Mouse (Mus musculus) frontal cortex, adult 2 months (tissue): ENCODE measurements around the gene Il12b. TPM values are rescaled to one million over a fixed set of nuclear protein-coding genes. Genes with fewer than 3 reads are reported as not detected.

ENCODE experiments used
- DNase-seq, 2 experiments: peaks; one replicate each; pipeline ENCODE4 v3.0.0; 2022; ENCODE audit warnings: low spot score in 1 of 2; ENCODE audit errors: extremely low spot score in 1 of 2
- polyA plus RNA-seq: library from polyadenylated mRNA; depleted of rRNA; stranded (reverse); fragments of >200 nt; gene quantifications from 2 replicates; pipeline ENCODE4 v1.2.3, GENCODE M21; 2012; rRNA removed

The Il12b gene
- polyA plus RNA-seq, result not detected in 2 replicates

GRCm38 (mm10) chr11:44399763-44400162 is at the start of gene Il12b:
Gene Il12b, plus strand, starts transcription at chr11:44400063.
- DNase-seq, result no peak

GRCm38 (mm10) chr11:44354860-44355470 is 44.9 kb upstream of the Il12b start:
- no peak for DNase-seq

GRCm38 (mm10) chr11:44356171-44356570 is 43.7 kb upstream of the Il12b start:
- DNase-seq, result no peak

GRCm38 (mm10) chr11:44364536-44364935 is 35.3 kb upstream of the Il12b start:
- no peak for DNase-seq

GRCm38 (mm10) chr11:44367711-44368110 is 32.2 kb upstream of the Il12b start:
- DNase-seq, result no peak

GRCm38 (mm10) chr11:44372856-44373255 is 27.0 kb upstream of the Il12b start:
- no peak for DNase-seq

GRCm38 (mm10) chr11:44377879-44378278 is 22.0 kb upstream of the Il12b start:
- no peak for DNase-seq

GRCm38 (mm10) chr11:44380432-44381051 is 19.3 kb upstream of the Il12b start:
- no peak for DNase-seq

GRCm38 (mm10) chr11:44382200-44382599 is 17.7 kb upstream of the Il12b start:
- DNase-seq, result no peak

- DNase-seq, result no peak
These were observed 12.8 kb upstream of the Il12b start for GRCm38 (mm10) chr11:44387031-44387430.

- DNase-seq, result no peak
These were observed 9.7 kb upstream of the Il12b start for GRCm38 (mm10) chr11:44389993-44390701.

- DNase-seq, result no peak
These were observed 6.6 kb upstream of the Il12b start for GRCm38 (mm10) chr11:44393101-44393810.

GRCm38 (mm10) chr11:44395401-44395800 is 4.5 kb upstream of the Il12b start:
- DNase-seq, result no peak

- no peak for DNase-seq
These were observed 2.3 kb upstream of the Il12b start for GRCm38 (mm10) chr11:44397551-44397950.

- no peak for DNase-seq
These were observed 1.5 kb upstream of the Il12b start for GRCm38 (mm10) chr11:44398356-44398755.

GRCm38 (mm10) chr11:44398782-44399225 is 1.1 kb upstream of the Il12b start:
- DNase-seq, result peak in 1 of 2 experiments; percentile 80

- peak in 1 of 2 experiments; percentile 9 for DNase-seq
These were observed 2.0 kb downstream of the Il12b start for GRCm38 (mm10) chr11:44401635-44402548.

- no peak for DNase-seq
These were observed 5.2 kb downstream of the Il12b start for GRCm38 (mm10) chr11:44405113-44405512.

- no peak for DNase-seq
These were observed 6.1 kb downstream of the Il12b start for GRCm38 (mm10) chr11:44405961-44406360.

GRCm38 (mm10) chr11:44406457-44406856 is 6.6 kb downstream of the Il12b start:
- DNase-seq, result no peak
